Mouse (Mus musculus) E14TG2a.4 (cell line): ENCODE measurements around the gene Hyal1.
"Not testable (repeated sequence)": the region's sequence is repeated elsewhere in the genome, so short reads cannot be mapped to it uniquely, and the experiment has no call there.

Source experiments
- H3K27me3 ChIP-seq: 2 replicates; pipeline ENCODE4 v1.6.1; 2014; ENCODE audit warnings: low read length, control low read depth; ENCODE audit not compliant: insufficient read depth
- H3K36me3 ChIP-seq: 2 replicates; pipeline ENCODE4 v1.6.1; 2014; ENCODE audit warnings: low read length, control low read depth; ENCODE audit not compliant: insufficient read depth
- H3K4me1 ChIP-seq: replicated peaks from 2 replicates; pipeline ENCODE4 v1.6.1; 2014; ENCODE audit warnings: low read depth, low read length, control low read depth
- H3K4me3 ChIP-seq: replicated peaks from 2 replicates; pipeline ENCODE4 v1.5.1; 2014; ENCODE audit warnings: mild to moderate bottlenecking, low read length
- H3K9me3 ChIP-seq: 2 replicates; pipeline ENCODE4 v1.6.1; 2014; ENCODE audit warnings: low read length, control low read depth
- CTCF ChIP-seq: conservative IDR thresholded peaks from 2 replicates; pipeline ENCODE4 v1.5.1; 2014; ENCODE audit warnings: low read length
- NANOG ChIP-seq: IDR thresholded peaks from 2 replicates; pipeline ENCODE4 v1.6.1; 2014; ENCODE audit warnings: borderline replicate concordance, low read length, mixed read lengths
- POU5F1 ChIP-seq: IDR thresholded peaks from 2 replicates; pipeline ENCODE4 v1.6.1; 2014; ENCODE audit warnings: low read length, borderline replicate concordance

The Hyal1 gene

DNA sequence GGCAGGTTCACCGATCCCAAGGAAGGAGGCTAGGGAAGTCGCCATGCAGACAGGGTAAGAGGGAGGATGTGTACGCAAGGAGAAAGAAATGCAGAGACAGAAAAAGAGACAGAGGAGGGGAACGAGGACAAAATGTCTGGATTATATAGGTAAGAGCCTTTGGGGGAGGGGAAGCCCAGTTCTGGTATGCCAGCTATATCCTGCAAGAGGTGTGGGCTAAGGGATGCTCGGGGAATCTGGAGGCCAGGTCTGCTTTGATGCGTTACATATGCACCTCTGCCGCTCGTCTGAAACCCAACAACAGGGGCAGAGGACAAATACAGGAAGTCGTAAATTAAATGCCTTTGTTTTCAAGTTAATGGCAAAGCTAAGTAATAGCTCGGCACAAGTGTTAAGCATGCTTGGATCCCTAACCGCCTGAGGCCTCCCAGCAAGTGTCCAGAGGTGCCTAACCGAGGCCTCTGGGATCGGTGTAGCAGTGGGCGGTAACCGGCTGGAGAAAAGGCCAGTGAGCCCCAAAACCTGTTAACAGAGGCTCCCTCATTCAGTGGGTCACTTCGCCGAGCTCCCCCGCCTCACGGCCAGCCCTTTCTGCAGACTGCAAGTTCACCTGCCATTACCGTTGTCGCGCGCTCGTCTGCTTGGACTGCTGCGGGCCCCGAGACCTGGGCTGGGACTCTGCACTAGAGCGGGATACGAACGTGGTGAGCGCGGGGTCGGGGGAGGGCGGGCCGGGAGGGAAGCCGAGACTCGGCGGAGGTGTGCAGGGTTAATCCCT lies 23.0 kb upstream of the Hyal1 start:
- H3K4me3 ChIP-seq, result peak overlapping the region; percentile 87
- TF ChIP-seq NANOG (no peak), POU5F1 (no peak), CTCF (no peak)
- peaks cover 24% of the 10 kb centered on the region for H3K36me3 ChIP-seq
- peaks cover 49% of the 10 kb centered on the region for H3K27me3 ChIP-seq
- no peaks in the 10 kb centered on the region for H3K9me3 ChIP-seq
- H3K4me1 ChIP-seq, result peaks cover 75% of the 10 kb centered on the region

DNA sequence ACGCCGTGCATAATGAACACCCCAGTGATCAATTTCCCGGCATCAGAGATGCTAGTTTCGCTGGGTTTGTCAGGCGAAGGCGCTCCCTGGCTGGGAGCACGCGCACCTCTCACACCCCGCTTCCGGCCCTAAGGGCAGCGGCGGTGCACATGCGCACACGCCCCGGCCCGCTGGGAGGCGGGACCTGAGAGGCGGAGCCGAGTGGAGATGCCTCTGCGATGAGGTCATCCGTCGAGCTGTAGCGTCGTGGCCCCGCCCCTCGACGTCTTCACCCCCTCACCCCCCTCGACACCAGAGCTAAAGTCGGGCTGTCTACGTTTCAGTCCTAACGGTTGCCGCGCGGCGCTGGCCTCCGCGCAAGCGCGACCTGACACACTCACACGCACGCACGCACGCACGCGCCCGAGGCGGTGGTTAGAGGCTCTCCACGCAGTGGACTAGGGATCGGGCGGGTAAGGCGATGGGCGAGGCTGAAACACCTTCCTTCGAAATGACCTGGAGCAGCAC lies 22.4 kb upstream of the Hyal1 start:
- H3K27me3 ChIP-seq, result peaks cover 43% of the 10 kb centered on the region
- H3K9me3 ChIP-seq, result no peaks in the 10 kb centered on the region
- peaks cover 69% of the 10 kb centered on the region for H3K4me1 ChIP-seq
- TF ChIP-seq CTCF (no peak), POU5F1 (no peak), NANOG (no peak)
- peaks cover 31% of the 10 kb centered on the region for H3K36me3 ChIP-seq
- H3K4me3 ChIP-seq, result peak overlapping the region; percentile 87

DNA sequence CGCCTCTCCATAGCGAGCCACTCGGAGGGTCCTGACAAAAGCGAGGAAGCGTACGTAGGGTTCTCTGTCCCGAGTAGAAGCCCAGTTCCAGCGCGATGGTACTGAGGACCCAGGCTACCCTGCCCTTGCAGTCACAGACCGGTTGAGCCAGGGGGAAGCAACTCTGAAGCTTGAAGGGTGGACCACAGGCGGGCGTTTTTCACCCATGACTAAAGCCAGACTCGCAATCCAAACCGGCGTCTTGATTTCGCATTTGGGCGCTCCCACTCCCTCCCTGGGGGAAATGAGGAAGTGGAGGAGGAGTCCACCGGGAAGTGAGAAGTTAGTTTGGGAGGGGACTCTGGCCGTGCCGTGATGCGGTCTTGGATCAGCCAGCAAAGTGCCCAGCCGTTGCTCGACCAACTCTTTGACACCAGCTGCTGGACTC lies 21.7 kb upstream of the Hyal1 start:
- Histone ChIP-seq H3K9me3 (no peaks in the 10 kb centered on the region), H3K36me3 (peaks cover 37% of the 10 kb centered on the region), H3K4me1 (peaks cover 62% of the 10 kb centered on the region), H3K4me3 (peak overlapping the region; percentile 87), H3K27me3 (peaks cover 36% of the 10 kb centered on the region)
- TF ChIP-seq POU5F1 (no peak), CTCF (no peak), NANOG (no peak)

DNA sequence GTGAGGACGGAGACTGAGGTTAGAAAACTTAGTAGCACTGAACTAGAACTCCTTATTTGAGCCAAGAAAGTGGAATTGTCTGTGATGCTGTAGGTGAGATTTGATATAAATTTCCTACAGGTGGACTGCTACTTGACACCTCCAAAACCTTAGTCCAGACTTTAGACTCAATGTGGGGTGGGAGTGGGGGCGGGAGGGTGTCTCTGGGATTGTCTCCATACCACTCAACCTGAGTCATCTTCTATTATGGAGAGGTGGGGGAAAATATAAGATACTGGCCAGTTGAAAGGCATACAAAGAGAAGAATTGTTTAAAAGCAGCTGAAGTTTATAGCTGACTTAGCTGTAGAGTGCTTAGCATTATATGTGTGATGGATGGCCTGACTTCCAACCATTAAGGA lies 21.0 kb upstream of the Hyal1 start:
- Histone ChIP-seq H3K4me3 (peak overlapping the region; percentile 87), H3K27me3 (peaks cover 30% of the 10 kb centered on the region), H3K36me3 (peaks cover 44% of the 10 kb centered on the region), H3K4me1 (peaks cover 56% of the 10 kb centered on the region), H3K9me3 (no peaks in the 10 kb centered on the region)
- no peak for TF ChIP-seq CTCF
- TF ChIP-seq NANOG, result no peak
- no peak for TF ChIP-seq POU5F1

DNA sequence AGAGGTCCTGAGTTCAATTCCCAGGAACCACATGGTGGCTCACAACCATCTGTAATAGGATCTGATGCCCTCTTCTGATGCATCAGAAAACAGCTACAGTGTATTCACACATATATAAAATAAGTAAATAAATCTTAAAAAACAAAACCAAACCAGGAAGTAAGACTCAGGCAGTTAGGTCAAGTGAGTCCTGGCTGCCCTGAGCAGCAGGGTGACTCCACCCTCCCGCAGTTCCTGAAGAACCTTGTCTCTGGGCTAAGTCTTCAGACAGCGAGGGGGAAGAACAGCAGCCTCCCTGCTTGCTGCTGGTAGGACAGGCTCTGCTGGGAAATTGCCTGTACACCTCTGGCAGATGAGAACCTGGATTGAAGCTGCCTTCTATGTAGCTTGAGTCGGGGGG lies 20.4 kb upstream of the Hyal1 start:
- peaks cover 51% of the 10 kb centered on the region for H3K36me3 ChIP-seq
- no peak overlapping the region for H3K4me3 ChIP-seq
- no peaks in the 10 kb centered on the region for H3K9me3 ChIP-seq
- H3K4me1 ChIP-seq, result peaks cover 53% of the 10 kb centered on the region
- H3K27me3 ChIP-seq, result peaks cover 23% of the 10 kb centered on the region
- TF ChIP-seq POU5F1, result no peak
- no peak for TF ChIP-seq CTCF
- no peak for TF ChIP-seq NANOG

DNA sequence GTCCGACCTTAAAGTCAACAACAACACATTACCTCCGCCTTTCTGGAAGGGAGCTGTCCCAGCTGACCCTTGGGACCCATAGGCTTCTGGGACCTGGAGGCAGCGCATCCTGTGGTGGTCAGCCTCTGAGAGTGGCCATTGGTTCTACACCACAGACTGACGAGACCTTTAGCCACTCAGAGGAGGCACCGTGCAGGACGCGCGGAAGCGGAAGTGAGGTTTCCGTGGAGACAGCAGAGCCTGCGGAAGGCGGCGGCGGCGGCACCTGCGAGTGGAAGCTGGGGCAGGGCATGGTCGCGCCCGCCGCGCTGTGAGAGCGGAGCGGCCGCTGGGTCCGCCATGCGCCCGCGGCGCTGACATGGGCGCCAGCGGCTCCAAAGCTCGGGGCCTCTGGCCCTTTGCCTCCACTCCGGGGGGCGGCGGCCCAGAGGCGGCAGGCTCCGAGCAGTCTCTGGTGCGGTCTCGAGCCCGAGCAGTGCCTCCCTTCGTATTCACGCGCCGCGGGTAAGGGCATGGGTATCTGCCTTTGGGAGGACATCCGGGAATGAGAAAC lies 13.6 kb upstream of the Hyal1 start, which contains the start of gene Tusc2:
Gene Tusc2, plus strand, starts transcription at position 227 of the 553 bp plus-strand sequence.
- H3K36me3 ChIP-seq, result peaks cover 59% of the 10 kb centered on the region
- H3K4me3 ChIP-seq, result peak within 1 kb of the TSS; percentile 96
- TF ChIP-seq NANOG, result no peak
- TF ChIP-seq POU5F1, result no peak
- TF ChIP-seq CTCF, result no peak
- no peaks in the 10 kb centered on the region for H3K9me3 ChIP-seq
- H3K4me1 ChIP-seq, result peaks cover 57% of the 10 kb centered on the region
- H3K27me3 ChIP-seq, result peaks cover 10% of the 10 kb centered on the region; the same call in 1 of the 2 replicates

DNA sequence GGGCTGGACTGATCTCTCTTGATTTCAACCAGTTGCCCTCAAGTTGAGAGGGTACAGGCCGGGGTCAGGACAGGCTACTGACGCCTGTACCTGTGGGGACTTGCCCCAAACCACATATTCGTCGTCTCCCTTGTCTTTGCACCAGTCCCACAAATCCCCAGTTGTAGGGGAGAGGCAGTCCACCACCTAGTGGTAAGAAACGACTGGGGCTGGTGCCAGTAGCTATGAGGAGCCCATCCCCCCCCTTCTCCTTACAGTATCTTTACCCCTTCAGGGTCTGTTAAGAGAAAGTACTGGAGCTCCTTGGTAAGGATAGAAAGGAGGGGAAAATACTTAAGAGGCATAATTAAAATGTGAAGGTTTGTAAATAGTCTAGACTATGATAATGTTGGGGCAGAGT lies 11.2 kb upstream of the Hyal1 start:
- H3K4me3 ChIP-seq, result peak overlapping the region; percentile 17; the same call in 1 of the 2 replicates
- H3K36me3 ChIP-seq, result peaks cover 35% of the 10 kb centered on the region
- peaks cover 21% of the 10 kb centered on the region for H3K27me3 ChIP-seq
- H3K4me1 ChIP-seq, result peaks cover 72% of the 10 kb centered on the region
- not testable (repeated sequence) for H3K9me3 ChIP-seq

DNA sequence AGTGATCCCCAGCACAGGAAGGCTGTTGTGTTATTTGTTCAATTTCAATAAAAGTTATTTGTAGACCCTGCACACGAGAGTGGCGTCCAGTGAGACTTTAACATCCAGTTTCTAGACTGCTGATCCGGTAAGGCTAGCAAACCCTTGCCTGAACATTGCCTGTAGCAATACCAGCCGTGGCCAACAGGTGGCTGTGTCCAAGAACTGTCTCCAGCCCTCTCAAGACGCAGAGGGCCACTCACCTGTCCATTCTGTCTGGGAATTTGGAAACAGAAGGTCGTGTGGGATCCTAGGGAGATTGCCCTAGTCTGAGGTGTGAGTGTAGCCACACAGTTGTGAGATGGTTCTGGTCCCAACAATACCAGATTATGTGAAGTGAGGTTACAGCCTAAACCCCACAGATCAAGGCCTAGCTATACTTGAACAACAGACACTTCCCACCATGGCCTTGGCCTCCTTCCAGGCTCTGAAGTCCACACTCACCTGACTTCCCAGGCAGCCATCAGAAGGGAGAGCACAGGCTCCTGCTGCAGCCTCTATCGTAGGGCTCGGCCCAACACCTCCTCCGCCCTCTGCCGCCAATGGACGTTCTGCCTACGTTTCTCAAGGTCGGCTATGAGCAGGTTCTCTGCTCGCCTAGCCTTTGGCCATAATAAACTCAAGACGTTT lies 10.6 kb upstream of the Hyal1 start:
- Histone ChIP-seq H3K36me3 (peaks cover 33% of the 10 kb centered on the region), H3K4me1 (peaks cover 78% of the 10 kb centered on the region), H3K9me3 (no peaks in the 10 kb centered on the region), H3K4me3 (no peak overlapping the region), H3K27me3 (peaks cover 27% of the 10 kb centered on the region)
- TF ChIP-seq POU5F1, result no peak
- TF ChIP-seq CTCF, result peak; percentile 91
